Mouse (Mus musculus) E14TG2a.4 (cell line): ENCODE measurements around the gene Dguok.

ENCODE experiments used
- H3K27me3 ChIP-seq: 2 replicates; pipeline ENCODE4 v1.6.1; 2014; ENCODE audit warnings: low read length, control low read depth; ENCODE audit not compliant: insufficient read depth
- H3K36me3 ChIP-seq: 2 replicates; pipeline ENCODE4 v1.6.1; 2014; ENCODE audit warnings: low read length, control low read depth; ENCODE audit not compliant: insufficient read depth
- H3K4me1 ChIP-seq: replicated peaks from 2 replicates; pipeline ENCODE4 v1.6.1; 2014; ENCODE audit warnings: low read depth, low read length, control low read depth
- H3K4me3 ChIP-seq: replicated peaks from 2 replicates; pipeline ENCODE4 v1.5.1; 2014; ENCODE audit warnings: mild to moderate bottlenecking, low read length
- H3K9me3 ChIP-seq: 2 replicates; pipeline ENCODE4 v1.6.1; 2014; ENCODE audit warnings: low read length, control low read depth
- CTCF ChIP-seq: conservative IDR thresholded peaks from 2 replicates; pipeline ENCODE4 v1.5.1; 2014; ENCODE audit warnings: low read length
- NANOG ChIP-seq: IDR thresholded peaks from 2 replicates; pipeline ENCODE4 v1.6.1; 2014; ENCODE audit warnings: borderline replicate concordance, low read length, mixed read lengths
- POU5F1 ChIP-seq: IDR thresholded peaks from 2 replicates; pipeline ENCODE4 v1.6.1; 2014; ENCODE audit warnings: low read length, borderline replicate concordance

Gene Dguok

DNA sequence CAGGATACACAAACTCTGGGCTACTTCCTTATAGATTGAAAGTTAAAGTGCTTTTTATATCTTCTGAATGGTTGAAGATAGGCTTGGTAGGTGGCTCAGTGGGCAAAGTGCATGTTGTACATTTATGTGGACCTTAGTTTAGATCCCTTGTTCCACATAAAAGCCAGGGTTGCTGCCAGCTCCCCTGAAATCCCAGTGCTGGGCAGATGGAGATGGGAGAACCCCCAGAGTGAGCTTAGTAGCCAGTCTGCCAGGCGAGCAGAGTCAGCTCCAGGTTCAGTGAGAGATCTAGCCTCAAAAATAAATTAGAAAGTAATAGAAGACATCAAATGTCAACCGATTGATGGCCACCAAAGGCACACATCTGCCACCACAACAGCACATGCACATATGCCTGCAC lies 25.8 kb upstream of the Dguok start:
- TF ChIP-seq POU5F1 (no peak), CTCF (no peak), NANOG (no peak)
- H3K4me1 ChIP-seq = peaks cover 4% of the 10 kb centered on the region; the same call in 1 of the 2 replicates
- no peak overlapping the region for H3K4me3 ChIP-seq
- no peaks in the 10 kb centered on the region for H3K9me3 ChIP-seq
- H3K36me3 ChIP-seq = no peaks in the 10 kb centered on the region
- H3K27me3 ChIP-seq = peaks cover 18% of the 10 kb centered on the region

DNA sequence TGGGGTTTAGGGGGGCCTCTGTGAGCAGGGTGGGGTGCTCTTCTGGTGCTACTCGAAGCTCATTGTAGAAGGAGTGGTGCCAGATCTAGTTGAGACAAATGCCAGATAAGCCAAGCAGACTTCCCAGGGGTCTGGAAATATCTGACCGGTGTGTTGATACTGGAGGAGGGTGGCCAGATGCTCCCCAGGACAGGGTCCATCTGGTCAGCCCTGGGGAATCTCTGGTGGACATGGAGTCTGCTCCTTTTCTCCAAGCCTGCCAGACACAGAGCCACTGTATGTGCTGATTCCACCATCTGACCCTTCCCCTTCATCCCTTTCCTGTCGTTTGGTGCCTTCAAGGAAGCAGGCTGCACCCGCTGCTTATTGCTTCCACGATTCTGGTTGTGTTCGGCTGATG lies 16.4 kb upstream of the Dguok start:
- H3K27me3 ChIP-seq = peaks cover 4% of the 10 kb centered on the region; the same call in 1 of the 2 replicates
- no peaks in the 10 kb centered on the region for H3K36me3 ChIP-seq
- no peak overlapping the region for H3K4me3 ChIP-seq
- no peak for TF ChIP-seq CTCF
- no peak for TF ChIP-seq NANOG
- TF ChIP-seq POU5F1 = no peak
- H3K4me1 ChIP-seq = peaks cover 7% of the 10 kb centered on the region
- no peaks in the 10 kb centered on the region for H3K9me3 ChIP-seq

DNA sequence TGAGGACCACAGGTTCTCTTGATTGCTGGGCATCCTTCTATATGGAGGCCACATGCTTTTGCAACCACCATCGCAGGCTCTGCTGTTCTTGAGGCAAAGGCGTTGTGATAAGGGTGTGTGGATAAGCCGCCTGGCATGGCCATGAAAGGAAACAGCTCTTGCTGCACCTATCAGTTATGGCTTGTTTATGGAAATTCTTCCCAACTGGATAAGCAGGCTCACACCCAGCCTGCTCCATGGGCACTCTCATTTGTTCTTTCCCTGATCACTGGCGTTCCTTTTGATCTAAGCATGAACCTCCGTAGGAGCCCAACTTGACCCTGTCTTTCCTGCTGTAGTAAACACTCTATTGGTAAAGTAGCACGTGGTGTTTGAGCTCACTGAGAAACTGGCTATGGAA lies 15.0 kb upstream of the Dguok start:
- Histone ChIP-seq H3K36me3 (no peaks in the 10 kb centered on the region), H3K4me1 (peaks cover 7% of the 10 kb centered on the region), H3K4me3 (no peak overlapping the region), H3K9me3 (no peaks in the 10 kb centered on the region), H3K27me3 (0 out of 2 replicates have a peak, but pooled peaks cover 4% of the 10 kb centered on the region)
- TF ChIP-seq CTCF (no peak), NANOG (no peak), POU5F1 (no peak)

DNA sequence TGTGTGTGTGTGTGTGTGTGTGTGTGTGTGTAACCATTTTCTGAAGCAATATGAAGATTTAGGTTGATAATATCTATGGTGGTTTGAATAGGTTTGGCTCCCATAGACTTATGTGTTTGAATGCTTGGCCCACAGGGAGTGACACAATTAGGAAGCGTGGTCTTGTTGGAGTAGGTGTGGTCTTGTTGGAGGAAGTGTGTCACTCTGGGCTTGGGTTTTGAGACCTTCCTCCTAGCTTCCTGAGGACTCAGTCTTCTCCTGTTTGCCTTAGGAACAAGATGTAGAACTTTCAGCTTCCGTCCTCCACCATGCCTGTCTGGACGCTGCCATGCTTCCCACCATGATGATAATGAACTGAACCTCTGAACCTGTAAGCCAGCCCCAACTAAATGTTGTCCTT lies 11.9 kb upstream of the Dguok start:
- TF ChIP-seq NANOG = no peak
- no peak for TF ChIP-seq POU5F1
- no peak for TF ChIP-seq CTCF
- Histone ChIP-seq H3K27me3 (0 out of 2 replicates have a peak, but pooled peaks cover 4% of the 10 kb centered on the region), H3K36me3 (no peaks in the 10 kb centered on the region), H3K4me3 (no peak overlapping the region), H3K4me1 (peaks cover 6% of the 10 kb centered on the region), H3K9me3 (no peaks in the 10 kb centered on the region)

DNA sequence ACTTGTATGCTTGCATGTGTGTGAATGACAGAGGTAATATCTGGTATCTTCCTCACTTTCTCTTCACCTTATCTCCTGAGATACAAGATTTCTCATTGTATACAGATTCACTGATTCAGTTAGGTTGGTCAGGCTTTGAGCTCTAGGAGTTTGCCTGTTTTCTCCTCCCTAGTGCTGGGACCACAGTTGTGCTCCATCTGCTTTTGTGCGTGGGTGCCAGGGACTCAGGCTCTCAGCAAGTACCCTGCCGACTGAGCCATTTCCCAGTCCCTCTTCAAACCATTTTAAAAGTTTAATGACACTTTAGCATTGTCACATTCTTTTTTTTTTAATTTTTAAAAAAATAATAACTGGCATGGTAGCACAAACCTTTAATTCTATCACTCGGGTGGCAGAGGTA lies 8.4 kb upstream of the Dguok start:
- Histone ChIP-seq H3K9me3 (no peaks in the 10 kb centered on the region), H3K4me1 (no peaks in the 10 kb centered on the region), H3K27me3 (no peaks in the 10 kb centered on the region), H3K4me3 (no peak overlapping the region), H3K36me3 (no peaks in the 10 kb centered on the region)
- TF ChIP-seq NANOG = no peak
- no peak for TF ChIP-seq CTCF
- no peak for TF ChIP-seq POU5F1

DNA sequence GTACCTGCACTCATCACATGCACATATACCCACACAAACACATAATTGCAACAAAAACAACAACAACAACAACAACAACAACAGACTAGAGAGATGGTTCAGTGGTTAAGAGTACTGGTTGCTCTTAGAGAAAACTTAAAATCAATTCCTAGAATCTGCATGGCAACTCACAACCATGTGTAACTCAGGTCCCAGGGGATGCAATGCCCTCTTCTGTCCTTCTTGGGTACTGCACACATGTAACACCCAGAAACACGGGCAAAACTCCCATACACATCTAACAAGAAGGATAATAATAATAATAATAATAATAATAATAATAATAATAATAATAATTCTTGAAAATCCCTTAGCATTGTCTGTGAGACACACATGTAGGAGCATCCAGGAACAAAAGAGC lies 5.7 kb upstream of the Dguok start:
- Histone ChIP-seq H3K9me3 (no peaks in the 10 kb centered on the region), H3K4me1 (peaks cover under 1% of the 10 kb centered on the region; the same call in 1 of the 2 replicates)
- no peak for TF ChIP-seq CTCF
- no peak for TF ChIP-seq NANOG
- no peak for TF ChIP-seq POU5F1

DNA sequence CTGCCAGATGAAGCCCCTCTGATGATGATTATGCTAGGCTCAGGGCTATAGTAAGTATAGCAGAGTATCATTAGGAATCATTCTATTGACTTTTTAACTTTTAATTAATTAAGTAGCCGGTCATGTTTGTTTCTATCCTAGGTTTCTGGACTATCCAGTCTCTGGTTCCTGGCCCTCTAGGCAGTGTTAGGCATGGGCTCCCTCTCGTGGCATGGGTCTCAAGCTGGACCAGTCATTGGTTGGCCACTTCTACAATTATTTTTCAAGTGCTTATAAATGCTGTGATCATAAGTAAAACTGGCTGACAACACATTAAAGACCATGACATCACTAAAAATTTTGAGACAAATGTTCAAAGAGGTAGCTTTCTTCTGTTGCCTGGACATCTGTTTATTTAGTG lies 3.4 kb upstream of the Dguok start:
- H3K9me3 ChIP-seq = no peaks in the 10 kb centered on the region
- TF ChIP-seq POU5F1 (no peak), NANOG (no peak), CTCF (no peak)
- H3K36me3 ChIP-seq = no peaks in the 10 kb centered on the region
- peaks cover 14% of the 10 kb centered on the region for H3K4me1 ChIP-seq
- no peaks in the 10 kb centered on the region for H3K27me3 ChIP-seq
- no peak overlapping the region for H3K4me3 ChIP-seq

More for the DNA sequence above, 5.7 kb upstream of the Dguok start:
- H3K4me3 ChIP-seq = no peak overlapping the region
- no peaks in the 10 kb centered on the region for H3K36me3 ChIP-seq
- no peaks in the 10 kb centered on the region for H3K27me3 ChIP-seq

DNA sequence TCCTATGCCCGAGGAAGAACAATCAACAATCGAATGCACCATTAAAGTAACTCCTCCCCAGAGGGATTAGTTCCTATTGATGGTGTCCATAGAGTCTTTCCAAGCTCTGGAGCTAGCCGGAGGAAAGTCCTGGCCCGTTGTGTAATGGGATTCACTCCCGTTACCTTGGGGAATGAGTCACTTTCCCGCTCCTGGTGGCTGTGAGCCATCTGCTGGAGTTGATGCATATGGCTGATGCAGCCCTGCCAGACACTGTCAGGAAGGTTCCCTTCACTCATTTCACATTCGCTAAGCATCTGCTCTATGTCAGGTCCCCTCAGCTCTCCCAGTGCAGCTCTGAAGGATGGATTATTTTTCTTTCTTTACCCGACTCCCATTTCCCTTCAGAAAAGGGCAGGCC lies 2.7 kb upstream of the Dguok start:
- no peak for TF ChIP-seq NANOG
- no peak for TF ChIP-seq CTCF
- no peak for TF ChIP-seq POU5F1
- H3K36me3 ChIP-seq = 0 out of 2 replicates have a peak, but pooled peaks cover under 1% of the 10 kb centered on the region
- H3K4me1 ChIP-seq = peaks cover 15% of the 10 kb centered on the region
- H3K9me3 ChIP-seq = no peaks in the 10 kb centered on the region
- no peaks in the 10 kb centered on the region for H3K27me3 ChIP-seq
- H3K4me3 ChIP-seq = no peak overlapping the region

DNA sequence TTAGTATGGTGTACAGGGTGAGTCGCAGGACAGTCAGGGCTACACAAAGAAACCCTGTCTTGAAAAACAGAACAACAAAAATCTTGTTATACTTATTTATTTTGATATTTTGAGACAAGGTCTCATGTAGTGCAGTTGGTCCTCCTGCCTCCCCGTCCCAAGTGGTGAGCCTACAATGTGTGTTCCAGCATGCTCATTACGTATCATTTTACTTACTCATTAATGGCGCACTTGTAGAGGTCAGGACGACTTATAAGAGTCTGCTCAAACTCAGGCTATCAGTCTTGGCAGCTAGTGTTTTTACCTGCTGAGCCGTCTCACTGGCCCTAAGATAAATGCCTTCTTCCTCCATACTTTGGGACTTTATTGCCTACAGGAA lies 388 bp upstream of the Dguok start:
- H3K4me1 ChIP-seq = peaks cover 16% of the 10 kb centered on the region
- H3K27me3 ChIP-seq = no peaks in the 10 kb centered on the region
- H3K4me3 ChIP-seq = peak overlapping the region; percentile 88
- no peak for TF ChIP-seq CTCF
- TF ChIP-seq NANOG = no peak
- no peak for TF ChIP-seq POU5F1
- H3K9me3 ChIP-seq = peaks cover 3% of the 10 kb centered on the region; the same call in 1 of the 2 replicates
- peaks cover 13% of the 10 kb centered on the region for H3K36me3 ChIP-seq
